Mouse (Mus musculus): ENCODE measurements around the gene Vegfa.

Gene Vegfa

DNA sequence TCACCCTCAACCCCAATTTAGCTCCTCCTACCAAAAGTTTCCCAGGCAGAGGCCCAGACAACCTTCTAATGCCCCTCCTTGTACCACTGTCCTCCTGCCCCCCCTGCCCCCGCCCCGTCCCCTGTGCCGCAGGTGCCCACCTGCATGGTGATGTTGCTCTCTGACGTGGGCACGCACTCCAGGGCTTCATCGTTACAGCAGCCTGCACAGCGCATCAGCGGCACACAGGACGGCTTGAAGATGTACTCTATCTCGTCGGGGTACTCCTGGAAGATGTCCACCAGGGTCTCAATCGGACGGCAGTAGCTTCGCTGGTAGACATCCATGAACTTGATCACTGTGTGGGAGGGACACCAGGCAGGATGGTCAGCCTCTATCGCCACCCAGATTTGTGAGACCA lies 7.0 kb downstream of the Vegfa start:
- no peak for DNase-seq

DNA sequence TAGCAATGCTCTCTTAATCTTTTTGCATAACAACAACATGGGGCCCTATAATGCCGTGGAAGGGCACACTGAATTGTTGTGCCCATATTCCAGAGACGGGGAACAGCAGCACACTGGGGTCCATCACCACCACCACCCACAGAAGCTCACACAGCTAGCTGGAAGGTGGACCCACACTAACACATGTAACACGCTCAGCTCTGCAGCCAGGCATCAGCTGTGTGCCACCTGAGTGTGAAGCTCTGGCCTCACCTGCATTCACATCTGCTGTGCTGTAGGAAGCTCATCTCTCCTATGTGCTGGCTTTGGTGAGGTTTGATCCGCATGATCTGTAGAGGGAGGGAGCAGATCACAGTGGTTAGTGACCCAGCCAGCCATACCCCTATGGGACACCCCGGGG lies 8.0 kb downstream of the Vegfa start:
- DNase-seq, result no peak

DNA sequence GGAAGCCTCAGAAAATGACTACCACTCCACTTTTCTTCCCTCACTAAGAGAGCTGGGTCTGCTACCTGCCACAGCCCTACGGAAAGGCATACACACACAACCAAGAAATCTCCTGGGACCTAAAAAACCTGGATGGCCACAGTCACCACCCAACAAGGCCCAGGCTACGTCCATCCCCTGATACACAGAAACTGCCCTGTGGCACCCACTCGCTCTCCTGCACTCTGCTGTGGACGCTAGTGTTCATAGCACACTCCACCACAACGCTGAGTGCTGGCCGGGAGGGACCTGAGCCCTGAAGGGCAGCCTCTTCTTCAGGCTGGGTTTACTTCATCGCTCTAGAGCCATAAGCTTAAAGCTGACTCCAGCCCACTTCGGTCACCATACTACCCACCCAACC lies 8.6 kb downstream of the Vegfa start:
- no peak for DNase-seq

DNA sequence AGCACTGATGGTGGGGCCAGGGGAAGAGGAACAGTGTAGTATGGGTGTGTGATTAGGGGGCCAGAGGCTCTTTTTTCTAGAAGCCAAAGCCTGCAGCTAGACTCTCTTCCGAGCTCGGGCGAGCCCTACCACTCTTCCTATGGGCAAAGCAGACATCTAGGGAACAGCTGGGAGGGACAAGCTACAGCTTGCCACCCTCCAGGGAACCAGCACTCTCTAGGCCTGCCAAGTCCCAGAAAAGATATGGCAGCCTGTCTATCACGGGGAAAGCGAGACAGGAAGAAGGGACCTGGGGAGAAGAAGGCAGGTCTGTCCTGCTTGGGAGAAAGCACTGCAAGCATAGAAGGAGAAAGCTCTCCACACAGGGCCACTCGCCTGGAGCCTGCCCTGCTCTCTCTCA lies 9.2 kb downstream of the Vegfa start:
- peak; percentile 20 for DNase-seq

DNA sequence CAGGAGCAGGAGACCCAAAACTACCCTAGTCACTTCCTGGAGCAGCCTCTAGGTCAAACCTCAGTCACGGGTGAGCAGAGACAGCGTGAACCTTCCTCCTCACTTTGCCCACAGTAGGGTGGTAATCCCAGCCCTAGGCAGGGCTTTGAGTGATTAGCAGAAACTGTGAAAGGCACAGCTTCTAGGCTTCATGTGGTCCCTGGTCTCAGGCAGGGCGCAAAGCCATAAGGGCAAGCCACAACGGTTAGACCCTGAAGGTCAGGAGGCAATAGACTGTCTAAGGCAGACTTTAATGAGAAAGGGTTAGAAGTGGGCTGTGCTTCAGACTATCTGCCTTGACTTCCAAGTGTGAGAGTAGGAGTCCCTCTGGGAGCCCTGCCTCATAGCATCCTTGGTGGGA lies 9.7 kb downstream of the Vegfa start:
- no peak for DNase-seq

DNA sequence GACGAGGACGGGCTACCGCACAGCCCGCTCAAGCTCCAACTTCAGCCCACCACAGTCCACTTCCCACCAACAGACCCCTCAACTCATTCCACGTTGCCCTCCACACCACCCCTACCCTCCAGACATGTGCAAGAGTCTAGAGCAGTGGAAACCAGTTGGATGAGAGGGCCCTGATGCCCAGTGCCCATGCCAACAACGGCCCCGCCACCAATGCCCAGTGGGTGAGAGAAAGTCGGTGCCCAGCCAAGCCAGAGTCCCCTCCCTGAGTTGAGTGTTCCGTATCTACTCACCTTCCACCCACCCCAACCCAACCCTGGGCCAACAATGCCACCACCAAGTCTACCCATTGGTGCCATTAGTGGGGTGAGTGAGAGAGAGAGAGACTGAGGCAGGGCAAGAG lies 10.4 kb downstream of the Vegfa start:
- DNase-seq, result no peak

DNA sequence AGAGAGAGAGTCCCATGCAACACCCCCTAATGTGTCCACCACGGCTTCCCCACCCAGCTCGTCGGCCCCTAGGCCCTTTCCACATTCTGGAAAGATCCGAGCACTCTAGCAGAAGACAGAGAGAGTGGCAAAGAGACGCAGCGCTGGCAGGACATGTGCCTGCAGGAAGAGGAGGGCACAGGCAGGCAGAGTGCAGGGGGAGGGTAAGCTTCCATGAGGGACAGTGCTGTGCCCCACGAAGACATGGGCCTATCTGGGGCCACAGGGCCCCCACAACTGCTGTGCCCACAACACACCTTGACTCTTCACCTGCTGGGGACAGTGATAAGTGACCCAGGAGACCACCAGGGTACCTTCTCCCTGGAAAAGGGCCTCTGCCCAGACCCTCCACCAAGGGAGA lies 11.0 kb downstream of the Vegfa start:
- no peak for DNase-seq

DNA sequence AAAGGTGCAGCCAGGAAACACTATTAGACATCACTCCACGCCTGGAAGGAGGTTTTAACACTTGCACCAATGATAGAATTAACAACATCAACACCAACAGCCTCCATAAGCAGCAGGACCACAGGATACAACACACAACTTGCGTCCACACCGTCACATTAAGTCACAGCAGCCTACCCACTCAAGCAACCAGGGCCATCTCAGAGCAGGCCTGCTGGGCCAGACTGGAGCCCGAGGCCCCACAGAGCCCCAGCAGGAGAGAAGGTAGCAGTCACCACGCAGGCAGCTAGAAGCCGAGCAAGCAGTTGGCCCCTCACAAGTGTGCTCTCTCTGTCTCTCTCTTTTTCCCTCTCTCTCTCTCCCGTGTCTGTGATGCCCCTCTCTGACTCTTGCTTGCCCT lies 11.6 kb downstream of the Vegfa start:
- DNase-seq, result no peak

DNA sequence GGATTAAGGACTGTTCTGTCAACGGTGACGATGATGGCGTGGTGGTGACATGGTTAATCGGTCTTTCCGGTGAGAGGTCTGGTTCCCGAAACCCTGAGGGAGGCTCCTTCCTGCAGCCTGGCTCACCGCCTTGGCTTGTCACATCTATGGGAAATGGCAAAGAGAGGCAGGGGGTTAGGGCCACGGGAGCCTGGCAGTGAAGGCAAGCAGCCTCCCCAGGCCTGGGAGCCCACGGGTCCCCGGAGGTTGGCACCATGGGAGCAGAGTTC lies 13.5 kb downstream of the Vegfa start:
- no peak for DNase-seq

DNA sequence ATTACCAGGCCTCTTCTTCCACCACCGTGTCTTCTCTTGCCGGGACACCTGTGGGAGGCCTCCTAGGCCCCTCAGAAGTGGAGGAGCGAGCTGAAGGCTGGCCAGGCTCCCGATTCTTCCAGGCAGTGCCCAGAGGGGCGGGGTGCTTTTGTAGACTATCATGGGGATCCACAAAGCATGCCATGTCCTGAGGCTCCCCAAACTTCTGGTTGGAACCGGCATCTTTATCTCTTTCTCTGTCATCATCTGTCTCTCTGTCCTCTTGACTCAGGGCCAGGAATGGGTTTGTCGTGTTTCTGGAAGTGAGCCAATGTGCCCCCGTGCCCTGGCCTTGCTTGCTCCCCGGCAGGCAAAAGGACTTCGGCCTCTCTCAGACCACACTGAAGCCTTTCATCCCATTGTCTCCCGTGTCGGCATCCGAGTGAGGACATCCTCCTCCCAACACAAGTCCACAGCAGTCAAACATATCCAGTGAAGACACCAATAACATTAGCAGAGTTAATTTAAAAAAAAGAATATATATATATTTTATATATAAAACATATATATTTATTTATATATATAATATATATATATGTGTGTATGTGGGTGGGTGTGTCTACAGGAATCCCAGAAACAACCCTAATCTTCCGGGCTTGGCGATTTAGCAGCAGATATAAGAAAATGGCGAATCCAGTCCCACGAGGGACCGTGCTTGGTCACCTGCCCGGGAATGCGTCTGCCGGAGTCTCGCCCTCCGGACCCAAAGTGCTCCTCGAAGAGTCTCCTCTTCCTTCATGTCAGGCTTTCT lies 14.0 kb downstream of the Vegfa start:
- DNase-seq, result no peak

DNA sequence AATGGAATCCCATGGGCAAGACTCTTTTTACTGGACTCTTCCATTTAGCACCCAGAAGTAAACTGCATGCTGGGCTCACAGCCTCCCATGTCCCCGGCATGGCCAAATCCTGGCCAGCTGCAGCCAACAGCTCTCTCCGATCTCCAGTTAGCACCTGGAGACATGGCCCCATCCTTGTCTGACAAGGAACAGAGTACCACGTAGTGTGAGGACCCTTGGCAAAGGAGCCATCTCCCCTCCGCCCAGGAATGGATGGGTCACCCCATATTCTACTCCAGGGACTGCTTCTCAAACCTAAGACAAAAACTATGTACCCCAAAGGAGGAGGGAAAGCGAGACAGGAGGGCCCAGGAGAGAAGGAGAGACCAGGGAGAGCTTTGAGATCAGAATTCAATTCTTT lies 15.6 kb downstream of the Vegfa start:
- no peak for DNase-seq

DNA sequence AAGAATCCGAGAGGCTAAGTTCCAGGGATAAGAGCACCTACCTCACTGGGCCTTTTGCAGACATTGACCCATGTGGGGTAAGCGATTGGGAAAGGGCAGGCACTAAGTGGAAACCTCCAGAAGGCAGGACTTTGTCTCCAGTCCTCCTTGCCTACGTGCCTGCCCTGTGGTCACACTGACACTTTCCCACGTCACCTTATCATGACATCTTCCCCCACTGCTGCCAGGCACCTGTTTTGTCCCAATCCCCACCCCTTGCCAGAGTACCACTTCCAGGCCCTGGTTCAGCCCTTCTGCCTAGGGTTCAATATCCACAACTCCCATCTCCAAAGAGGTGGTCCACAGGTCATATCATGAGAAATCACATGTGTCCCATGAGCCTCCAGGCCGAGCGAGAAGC lies 16.2 kb downstream of the Vegfa start:
- DNase-seq, result no peak

DNA sequence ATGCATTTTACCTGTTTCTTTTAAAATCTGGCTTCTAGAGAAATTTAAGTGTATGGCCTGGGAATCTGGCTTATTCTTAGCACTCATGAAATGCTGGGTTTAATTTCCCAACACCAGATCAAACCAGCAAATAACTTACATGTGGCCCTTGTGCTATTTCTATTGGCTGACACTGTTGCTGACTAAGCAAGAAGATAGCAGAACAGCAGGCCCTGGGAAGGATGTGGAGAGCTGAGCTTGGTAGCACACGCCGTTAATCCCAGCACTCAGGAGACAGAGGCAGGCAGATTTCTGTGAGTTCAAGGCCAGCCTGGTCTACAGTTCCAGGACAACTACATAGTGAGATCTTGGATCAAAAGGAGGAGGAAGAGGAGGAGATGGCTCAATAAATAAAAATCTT lies 17.2 kb downstream of the Vegfa start:
- DNase-seq, result no peak

DNA sequence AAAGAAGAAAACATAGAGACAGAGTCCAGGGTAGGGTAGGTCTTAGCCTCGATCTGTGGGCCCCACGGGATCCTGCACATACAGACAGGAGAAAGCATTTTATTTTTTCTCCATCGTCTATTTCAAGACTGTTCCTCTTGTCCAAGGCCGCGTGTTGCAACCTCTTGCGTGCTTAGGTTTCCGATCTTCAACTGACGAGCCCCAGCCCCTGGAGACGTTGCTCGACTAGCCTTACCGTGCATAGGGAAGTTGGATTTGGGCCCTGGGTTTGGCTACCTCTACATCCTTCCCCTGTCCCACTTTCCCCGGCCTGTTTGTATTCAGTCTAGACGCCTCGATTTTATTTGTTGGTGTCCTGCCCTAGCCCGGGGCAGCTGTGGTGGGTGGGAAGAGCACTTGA lies 18.6 kb downstream of the Vegfa start:
- DNase-seq, result no peak

DNA sequence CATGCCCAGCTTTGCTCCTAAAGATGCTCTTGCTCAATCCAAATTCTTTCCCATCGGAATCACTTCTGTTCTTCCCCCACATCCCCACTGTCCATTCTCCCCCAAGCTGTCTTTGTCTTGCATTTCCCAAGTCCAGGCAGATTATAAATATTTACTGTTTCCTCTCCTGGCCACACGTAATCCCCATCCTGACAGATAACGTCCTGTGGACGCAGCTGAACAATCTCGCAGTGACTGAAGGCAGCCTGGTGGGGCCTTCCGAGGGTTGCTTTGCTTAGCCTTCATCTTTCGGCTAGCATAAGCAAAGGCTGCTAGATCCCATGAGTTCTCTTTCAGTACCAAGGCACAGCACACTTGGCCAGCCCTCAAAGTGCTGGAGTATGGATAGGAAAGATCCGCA lies 20.0 kb downstream of the Vegfa start:
- DNase-seq, result no peak

DNA sequence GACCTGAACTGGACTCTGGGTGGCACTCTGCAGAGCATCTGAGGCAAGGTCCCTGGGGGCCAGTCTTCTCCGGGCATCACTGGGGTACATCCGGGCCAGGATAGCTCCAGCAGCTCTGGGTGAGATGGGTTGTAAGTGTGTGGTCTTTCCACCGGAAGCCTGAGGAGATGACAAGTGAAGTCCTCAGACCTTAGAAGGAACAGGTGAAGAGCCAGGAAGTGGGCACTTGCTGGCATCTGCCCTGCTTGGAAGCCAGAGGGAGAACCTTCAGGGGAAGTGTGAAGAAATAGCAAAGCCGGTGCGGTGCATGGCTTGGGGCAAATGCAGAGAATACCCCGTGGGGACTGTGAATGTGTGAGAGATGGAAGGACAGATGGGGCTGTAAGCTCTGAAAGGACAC lies 21.7 kb downstream of the Vegfa start:
- DNase-seq, result no peak

DNA sequence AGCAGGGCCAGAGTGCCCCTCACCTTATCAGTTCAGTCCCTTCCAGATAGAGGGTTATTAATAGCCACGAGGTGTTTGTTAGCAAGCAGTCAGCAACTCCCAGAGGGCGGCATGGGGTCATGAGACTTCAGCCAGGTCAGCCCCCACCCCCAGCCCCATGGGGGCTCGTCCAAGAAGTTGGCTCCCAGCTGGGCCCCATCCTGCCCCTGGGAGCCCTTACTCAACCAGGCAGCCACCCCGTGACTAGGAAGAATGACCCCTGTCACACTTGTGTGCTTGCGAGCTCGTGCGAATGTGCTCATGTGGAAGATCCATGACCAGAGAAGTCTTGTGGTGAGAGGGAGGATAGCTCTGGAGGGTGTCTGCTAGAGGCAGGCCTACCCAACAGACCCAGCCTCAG lies 23.0 kb downstream of the Vegfa start:
- DNase-seq, result no peak

DNA sequence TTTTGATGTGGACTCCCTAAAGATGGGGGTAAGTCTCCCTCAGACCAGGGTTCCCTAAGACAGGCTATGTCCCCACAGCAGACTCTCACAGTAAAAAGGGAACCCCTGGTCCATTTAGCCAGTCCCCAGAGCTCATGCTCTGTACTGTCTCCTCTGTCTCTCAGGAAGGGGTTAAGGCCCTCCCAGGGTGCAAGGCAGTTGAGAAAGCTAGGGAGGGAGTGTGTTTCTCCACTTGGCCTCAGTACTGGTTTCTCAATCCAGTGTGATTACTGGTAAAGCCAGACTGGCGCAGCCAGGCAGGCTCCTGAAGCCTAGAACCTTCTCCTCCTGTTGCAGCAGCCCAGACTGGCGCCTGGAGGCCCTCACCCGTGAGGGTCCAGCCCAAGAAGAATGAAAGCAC lies 26.7 kb downstream of the Vegfa start:
- no peak for DNase-seq

DNA sequence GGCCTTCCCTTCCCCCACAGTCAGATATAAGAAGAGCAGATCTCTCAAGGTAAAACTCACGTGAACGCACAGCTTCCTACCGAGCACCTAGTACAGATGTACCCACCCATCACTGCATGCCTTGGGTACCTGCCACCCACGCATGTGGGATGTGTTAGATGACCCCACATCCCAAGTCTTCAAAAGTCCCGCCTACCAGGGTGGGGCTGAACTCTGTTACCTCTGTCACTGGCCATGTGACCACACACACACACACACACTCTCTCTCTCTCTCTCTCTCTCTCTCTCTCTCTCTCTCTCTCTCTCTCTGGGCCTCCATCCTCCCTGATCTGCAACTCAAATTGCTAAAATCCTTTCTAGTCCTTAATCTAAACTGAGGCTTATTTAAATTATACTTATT lies 27.7 kb downstream of the Vegfa start:
- no peak for DNase-seq

DNA sequence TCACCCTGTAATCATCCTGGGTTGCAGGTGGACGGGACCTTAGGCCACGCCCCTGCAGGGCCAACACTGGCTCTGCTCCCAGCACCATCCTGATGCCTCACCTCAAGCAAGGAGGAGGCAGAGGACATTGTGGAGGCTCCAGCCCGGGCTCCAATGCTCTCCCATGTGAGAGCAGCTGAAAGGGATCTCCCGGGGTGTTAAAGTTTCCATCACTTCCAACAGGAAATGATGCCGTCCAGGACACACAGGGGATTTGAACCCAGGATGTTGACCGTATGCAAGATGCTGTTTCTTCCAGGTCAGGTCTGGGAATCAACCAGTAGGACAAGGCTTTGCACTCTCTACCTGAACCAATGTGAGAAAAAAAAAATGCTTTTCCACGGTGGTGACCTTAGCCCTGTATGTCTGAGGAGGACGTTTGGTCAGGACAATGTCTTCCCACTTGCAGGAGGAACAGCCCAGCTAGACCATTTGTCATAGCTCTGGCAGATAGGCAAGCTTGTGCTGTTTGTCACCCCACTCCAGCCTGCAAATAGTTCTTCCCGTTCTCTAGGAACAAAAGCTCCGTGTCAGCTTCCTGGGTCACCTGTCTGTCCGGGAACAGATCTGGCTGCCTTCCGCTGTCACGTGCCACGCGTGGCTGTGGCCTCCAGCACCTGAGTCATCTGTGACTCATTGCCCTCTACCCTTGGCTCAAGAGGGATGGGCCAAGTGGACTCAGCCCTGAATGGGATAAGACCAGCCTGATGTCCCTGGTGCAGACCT lies 28.3 kb downstream of the Vegfa start:
- no peak for DNase-seq

DNA sequence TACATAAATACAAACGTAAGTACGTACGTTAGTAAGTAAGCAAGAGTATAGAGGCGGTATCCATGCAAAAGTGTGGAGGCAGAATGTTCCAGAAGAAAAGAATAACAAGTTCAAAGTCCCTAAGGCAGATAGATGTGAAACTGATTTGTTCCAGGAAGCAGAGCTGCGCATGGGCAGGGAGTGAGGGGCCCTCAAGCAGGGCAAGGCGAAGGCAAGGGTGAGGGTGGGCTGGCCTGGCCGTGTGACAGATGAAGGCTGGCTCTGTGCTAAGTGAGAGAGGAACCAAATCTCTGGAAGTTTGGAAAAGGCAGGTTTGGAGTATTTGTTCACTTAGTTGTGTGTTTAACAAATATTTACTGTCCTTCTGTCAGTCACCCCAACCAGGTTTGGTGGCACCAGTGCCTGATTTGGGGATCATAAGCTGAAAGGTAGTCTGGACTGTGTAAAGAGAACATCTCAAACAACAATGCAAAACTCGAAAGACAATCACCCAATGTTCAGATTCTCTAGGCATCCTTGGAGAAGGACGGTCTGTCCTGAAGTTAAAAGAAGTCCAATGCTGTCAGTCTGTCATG lies 32.7 kb downstream of the Vegfa start:
- DNase-seq, result no peak

DNA sequence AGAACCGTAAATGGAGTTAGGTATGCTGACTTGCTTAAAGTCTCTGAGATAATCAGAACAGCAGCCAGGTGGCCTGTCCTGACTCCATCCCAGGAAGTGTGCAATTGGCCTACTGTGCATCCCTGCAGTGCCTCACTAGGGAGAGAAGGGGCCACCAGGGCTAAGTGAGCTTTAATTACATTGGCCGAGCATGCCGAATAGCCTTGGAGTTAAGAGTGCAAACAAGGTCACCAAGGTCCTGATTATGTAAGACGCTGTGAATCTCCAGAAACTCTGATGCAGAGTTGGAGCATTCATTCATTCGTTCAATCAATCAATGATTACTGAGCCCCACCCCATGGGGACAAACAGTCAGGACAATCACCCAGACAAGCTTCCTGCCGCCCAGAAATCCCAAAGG lies 33.8 kb downstream of the Vegfa start:
- no peak for DNase-seq

DNA sequence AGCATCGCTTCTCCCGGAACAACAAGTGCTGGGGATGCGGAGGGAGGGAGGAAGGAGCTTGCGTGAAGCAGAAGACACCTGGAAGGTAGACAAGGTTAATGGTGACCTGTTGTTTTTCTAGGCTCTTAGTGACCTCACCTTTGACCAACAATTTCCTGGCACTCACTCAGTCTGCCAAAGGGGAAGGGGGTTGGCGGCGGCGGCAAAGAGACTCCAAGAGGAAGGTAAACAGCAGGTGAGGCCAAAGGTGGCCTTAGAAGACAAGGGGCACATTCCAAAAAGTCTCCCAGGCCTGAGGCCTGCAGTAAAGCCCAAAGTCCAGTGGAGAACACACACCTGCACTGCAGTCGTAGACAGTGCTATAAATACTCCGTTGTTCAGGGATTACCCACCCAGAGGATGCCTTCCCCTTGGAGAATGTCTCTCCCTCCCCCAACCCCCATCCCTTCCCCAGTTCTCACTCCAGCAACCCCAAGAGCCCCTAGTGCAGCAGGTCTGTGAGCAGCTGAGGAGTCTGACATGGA lies 35.2 kb downstream of the Vegfa start:
- no peak for DNase-seq

DNA sequence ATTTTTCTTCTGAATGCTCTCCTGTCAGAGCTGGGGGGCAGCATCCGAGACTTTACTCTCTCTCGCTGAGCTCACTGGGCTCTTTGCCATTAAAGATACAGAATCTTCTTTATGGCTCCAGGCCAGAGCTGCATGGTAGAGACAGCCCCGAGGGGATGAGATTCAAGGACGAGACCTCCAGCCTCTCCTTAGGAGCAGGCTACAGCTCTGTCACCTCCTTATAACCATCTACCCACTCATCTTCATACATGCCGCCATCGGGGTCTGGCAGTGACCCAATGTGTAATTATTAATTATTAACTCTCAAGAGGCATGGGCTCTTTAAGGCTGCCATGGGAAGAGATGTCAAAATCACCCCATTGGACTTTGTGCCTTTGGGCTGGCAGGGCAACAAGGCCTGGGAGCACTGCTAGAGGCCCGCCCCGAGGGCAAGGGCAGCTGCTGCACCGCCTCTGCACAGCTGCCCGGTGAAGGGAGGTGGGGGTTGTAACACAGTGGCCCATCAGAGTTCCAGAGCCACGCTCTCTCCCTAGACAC lies 37.8 kb downstream of the Vegfa start:
- DNase-seq, result no peak

All from cerebellum, adult 8-10 months (tissue).